Mouse (Mus musculus) adrenal gland, postnatal 14 days (tissue): ENCODE data around the gene Cckbr. TPM values are rescaled to one million over a fixed set of nuclear protein-coding genes. Genes with fewer than 3 reads are reported as not detected.
A peak's percentile ranks its signal among the peaks of the same experiment; 100 is the strongest.

Experiments
- DNase-seq: peaks from one replicate; pipeline ENCODE4 v3.0.0; 2021; ENCODE audit warnings: mixed read lengths
- total RNA-seq: library from RNA; stranded (reverse); gene quantifications from 2 replicates; pipeline ENCODE4 v1.2.3, GENCODE M21; 2021

Cckbr gene
- total RNA-seq, 1 experiment from 2014 or later = not detected

GRCm38 (mm10) chr7:105497881-105498280 is 72.3 kb downstream of the Cckbr start:
- DNase-seq = no peak

DNA sequence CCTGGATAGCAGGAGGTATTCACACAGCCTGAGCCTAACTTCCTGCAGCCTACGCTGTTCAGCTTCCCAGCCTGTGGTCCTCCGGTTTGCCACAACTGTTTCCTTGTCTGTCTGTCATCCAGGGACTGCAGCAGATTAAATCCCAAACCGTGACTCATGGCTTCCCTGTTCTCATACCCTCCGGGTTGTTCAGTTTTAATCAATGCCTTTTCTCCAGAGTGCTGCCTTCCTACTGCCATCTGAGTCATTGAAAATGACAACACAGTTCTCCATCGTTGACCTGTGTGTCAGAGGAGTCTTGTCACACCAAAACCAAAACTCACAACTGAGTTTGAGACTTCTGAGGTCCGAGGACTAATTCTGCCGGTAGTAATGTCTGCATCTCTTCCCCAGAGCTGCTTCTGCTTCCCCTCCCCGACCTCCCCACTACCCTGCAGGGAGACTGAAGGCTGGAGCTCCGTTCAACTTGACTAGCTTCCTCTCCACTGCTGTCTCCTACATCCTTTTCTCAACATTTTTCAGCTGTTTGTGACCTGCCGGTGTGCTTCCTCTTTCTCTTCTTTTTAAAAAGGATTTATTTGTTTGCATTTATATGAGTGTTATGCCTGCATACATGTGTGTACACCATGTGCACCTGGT is 73.4 kb downstream of the Cckbr start:
- DNase-seq = no peak

GRCm38 (mm10) chr7:105499676-105500075 is 74.1 kb downstream of the Cckbr start:
- no peak for DNase-seq

DNA sequence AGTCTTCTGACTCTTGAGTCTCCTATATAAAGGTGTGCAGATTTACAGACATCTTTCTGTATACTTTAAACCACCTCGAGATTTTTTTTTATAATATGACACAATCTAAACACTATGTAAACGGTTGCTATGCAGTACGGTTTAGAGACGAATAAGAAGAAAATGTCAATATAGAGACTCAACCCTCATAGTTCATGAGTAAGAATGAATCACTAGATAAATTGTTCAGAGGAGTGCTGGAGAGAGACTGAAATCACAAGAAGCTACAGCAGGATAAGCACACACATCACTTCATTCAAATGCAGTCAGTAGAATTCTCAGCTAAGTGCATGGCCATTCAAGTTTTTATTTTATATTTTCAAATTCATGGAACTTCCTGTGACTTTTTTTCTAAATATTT is 76.5 kb downstream of the Cckbr start:
- no peak for DNase-seq

DNA sequence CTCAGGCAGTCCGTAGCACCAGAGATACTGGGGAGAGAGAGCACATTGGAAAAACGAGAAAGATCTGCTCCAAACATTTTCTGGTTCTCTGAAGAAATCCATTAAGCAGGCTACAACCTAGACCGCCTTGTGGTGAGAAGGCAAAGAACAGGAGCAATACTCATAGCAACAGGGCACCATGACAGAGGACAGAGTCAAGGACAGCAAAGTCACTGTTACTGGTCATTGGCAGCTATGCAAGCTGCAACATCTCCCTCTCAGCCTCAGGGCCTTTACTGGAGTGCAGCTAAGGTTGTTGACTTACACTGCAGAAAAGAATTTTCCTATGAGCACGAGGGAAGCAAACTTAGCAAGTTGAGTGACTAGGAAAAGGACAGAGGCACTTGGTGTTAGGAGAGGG is 81.7 kb downstream of the Cckbr start:
- peak; percentile 22 for DNase-seq

- DNase-seq = no peak
These were observed 84.6 kb downstream of the Cckbr start for GRCm38 (mm10) chr7:105510143-105510542.

- DNase-seq = no peak
These were observed 88.3 kb downstream of the Cckbr start for GRCm38 (mm10) chr7:105513845-105514291.

DNA sequence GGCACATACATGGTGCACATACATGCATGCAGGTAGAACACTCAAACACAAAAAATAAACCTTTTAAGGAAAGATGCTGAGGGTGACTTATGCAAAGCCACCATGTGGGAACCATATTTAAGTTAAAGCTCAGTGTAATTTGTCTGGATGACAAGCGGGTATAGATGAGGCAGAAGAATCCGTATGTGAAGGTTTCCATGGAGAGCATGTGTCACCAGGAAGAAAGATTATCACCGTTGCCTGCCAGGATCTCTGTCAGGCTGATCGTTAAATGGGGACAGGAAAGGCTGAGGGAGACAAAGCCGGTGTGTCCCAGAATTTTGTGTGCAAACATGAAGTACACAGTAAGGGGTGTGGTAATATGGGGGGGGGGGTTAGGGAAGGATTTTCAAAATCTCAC is 89.0 kb downstream of the Cckbr start:
- no peak for DNase-seq

DNA sequence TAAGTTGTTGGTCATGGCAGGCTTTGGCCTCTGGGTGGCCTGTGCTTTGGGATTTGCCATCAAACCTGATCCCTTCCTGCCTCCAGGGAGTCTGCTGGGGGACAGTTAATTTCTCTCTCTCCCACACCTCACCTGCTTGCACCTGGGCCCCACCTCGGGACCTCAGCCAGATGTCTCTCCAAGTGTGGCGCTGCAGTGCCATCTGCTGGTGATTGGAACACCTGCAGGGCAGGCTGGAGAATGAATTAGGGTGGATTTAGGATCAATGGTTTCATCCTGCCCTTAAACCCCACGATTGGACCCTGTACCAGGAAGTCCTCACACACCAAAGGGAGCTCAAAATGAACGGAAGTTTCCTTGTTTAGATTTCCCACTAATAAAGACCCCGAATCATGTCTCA is 89.6 kb downstream of the Cckbr start:
- DNase-seq = peak; percentile 71

DNA sequence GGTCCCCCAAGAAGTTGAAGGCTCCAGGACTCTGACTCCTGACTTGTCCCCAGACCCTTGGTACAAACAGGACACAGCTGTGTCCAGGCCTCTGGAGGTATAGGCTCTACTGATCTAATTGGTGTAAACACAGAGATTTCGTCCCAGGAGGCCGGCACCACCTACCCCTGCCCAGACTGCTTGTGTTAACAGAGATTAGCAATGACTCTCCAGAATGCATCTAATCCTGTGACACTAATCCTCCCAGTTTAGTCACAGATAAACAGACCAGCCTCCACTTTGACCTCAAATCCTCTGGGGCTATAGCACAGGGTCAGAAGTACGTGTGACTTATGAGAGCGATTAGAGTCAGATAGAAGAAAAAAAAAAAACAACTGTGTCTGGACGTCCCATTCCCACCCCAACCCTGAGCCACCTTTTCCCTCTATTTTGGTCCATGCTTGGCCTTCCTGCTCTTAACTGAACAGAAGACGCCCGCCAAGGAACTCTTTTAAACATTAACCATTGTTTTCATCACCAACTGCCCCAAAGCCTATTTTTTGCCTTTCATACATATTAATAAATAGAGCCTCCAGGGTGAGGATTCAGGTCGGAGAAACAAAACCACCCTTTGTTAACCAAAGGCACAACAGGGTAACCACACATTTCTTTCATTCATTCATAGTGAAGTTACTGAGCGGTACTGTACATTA is 91.3 kb downstream of the Cckbr start:
- DNase-seq = no peak

DNA sequence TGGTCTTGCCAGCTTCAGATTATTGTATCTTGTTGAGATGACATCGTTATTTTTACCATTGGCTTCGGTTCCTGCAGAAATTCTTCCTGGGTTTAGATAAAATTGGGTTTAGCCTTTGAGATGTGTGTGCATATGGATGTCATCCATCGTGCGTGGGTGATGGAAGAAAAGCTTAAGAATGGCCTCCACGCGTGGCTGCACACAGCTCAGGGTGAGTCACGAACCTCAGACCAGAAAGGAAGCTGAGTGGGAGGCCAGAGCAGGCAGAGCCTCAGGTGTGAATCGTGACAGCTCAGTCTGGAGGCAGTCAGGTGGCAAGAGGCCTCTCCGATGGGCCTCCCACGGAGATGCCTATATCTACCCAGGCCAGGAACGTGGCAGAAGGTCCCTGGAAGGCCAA is 93.8 kb downstream of the Cckbr start:
- DNase-seq = no peak

DNA sequence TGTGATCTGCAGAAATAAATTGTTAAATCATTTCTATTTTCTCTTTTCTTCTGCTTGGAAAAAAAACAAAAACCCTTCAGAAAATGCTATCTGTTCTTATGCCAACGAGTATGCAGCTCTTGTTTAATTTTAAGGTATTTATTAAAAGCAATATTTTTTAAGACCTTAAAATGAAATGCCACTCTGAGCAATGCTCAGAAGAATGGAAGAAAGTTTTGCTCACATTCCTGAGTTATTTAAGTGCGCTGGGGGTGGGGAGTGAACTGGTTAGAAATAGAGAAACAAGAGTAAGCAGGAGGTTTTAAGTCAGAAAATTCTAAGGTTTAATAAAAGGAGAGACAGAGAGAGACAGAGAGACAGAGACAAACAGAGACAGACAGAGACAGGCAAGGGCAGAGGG is 94.2 kb downstream of the Cckbr start:
- no peak for DNase-seq

- DNase-seq = peak; percentile 49
These were observed 94.7 kb downstream of the Cckbr start for GRCm38 (mm10) chr7:105520201-105520600.

Other genes starting within 250 kb of the Cckbr start
- gene Olfr685, start 239.7 kb upstream of the Cckbr start, total RNA-seq = not detected in 2 replicates
- gene Olfr686, start 218.2 kb upstream of the Cckbr start, total RNA-seq = not detected in 2 replicates
- gene Olfr688, start 137.6 kb upstream of the Cckbr start, total RNA-seq = not detected in 2 replicates
- not detected in 2 replicates for gene Olfr689, start 114.6 kb upstream of the Cckbr start, total RNA-seq
- gene Olfr690, start 91.6 kb upstream of the Cckbr start, total RNA-seq = not detected in 2 replicates
- gene Olfr691, start 83.5 kb upstream of the Cckbr start, total RNA-seq = not detected in 2 replicates
- not detected in 2 replicates for gene Olfr692, start 57.5 kb upstream of the Cckbr start, total RNA-seq
- not detected in 2 replicates for gene Gm5901, start 50.7 kb upstream of the Cckbr start, total RNA-seq
- 23.5 and 26.0 TPM in 2 replicates for gene Fam160a2, start 25.7 kb upstream of the Cckbr start, total RNA-seq
- not detected in 2 replicates for gene Cnga4, start 21.2 kb upstream of the Cckbr start, total RNA-seq
- 62.7 and 66.2 TPM in 2 replicates for gene Cavin3, start 56.6 kb downstream of the Cckbr start, total RNA-seq
- gene Smpd1, start 128.6 kb downstream of the Cckbr start, total RNA-seq = 61.5 and 76.3 TPM in 2 replicates
- 14.1 and 19.4 TPM in 2 replicates for gene Apbb1, start 155.9 kb downstream of the Cckbr start, total RNA-seq
- 31.2 and 508 TPM in 2 replicates for gene Hpx, start 174.4 kb downstream of the Cckbr start, total RNA-seq
- gene Trim3, start 207.8 kb downstream of the Cckbr start, total RNA-seq = 32.5 and 47.2 TPM in 2 replicates
- gene Timm10b, start 214.3 kb downstream of the Cckbr start, total RNA-seq = 130 and 136 TPM in 2 replicates
- 58.4 and 68.2 TPM in 2 replicates for gene Arfip2, start 214.7 kb downstream of the Cckbr start, total RNA-seq
- gene Gm45799, start 214.8 kb downstream of the Cckbr start, total RNA-seq = 7.3 and 11.9 TPM in 2 replicates
- gene Dnhd1, start 225.1 kb downstream of the Cckbr start, total RNA-seq = 2.0 and 2.8 TPM in 2 replicates